Mouse (Mus musculus): Measurements from ENCODE around the gene Rcan1. TPM values are rescaled to one million over a fixed set of nuclear protein-coding genes. Genes with fewer than 3 reads are reported as not detected.

Rcan1 gene
- total RNA-seq, 1 experiment from 2014 or later, result 16.6 TPM

GRCm38 (mm10) chr16:92472898-92473297, 2.2 kb upstream of the Rcan1 start:
- DNase-seq, result no peak

DNA sequence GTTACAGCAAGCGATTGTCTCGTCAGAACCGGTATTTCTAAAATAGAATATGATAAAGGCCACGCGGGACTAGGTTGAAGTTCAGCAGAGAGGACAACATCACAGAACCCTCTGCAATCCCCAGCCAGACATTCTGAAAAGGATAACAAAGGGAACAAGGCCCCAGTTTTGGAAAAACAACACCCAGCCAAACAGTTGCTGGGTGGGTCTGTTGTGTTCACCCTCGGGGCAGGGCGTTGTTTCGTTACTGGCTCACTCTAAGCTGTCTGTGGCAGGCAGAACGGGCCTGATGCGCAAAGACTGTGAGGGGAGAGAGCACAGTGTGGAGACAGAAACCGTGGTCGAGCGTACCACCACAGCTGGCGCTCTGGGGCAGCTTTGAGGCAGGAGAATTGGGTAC, 2.2 kb downstream of the Rcan1 start:
- DNase-seq, result no peak

GRCm38 (mm10) chr16:92467041-92467440, 3.6 kb downstream of the Rcan1 start:
- DNase-seq, result no peak

DNA sequence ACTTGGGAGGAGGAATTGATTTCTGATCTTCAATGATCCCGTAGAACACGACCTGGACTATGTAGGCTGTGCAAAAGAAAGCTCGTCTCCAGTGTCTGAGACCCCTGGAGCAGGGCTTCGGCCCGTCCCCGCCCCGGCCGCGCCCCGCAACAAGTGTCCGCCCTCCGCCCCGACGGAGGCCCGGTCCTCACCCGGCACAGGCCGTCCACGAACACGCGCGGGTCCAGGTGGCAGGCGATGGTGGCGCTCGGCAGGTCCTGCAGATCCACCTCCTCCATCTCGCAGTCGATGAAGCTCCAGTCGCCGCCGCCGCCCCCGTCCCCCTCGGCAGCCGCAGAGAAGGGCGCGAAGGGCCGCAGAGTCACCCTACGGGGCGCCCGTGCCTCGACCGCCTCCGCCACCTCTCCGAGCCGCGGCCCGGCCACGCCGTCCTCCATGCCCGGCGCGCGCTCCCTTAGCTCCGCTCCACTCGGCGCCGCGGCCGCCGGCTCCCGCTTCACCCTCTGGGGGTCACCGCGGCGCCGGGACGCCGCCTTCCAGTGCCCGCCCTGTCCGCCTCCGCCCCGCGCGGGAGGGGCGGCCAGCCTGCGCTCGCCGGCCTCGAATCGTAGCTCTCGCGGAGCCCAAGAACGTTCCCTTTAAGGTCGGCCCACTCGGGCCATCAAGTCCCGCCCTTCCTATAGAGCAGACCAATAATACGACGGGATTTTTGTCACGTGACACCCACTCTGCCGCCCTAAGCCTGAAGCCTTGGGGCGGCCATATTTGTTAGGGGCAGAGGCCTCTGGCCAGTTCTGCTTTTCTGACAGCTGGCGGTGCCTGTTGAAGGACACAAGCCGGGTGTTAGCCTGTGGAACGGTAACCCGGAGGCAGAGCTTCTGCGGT, 4.8 kb downstream of the Rcan1 start:
- peak; percentile 97 for DNase-seq

GRCm38 (mm10) chr16:92465226-92465625, 5.4 kb downstream of the Rcan1 start:
- no peak for DNase-seq

GRCm38 (mm10) chr16:92464390-92464972, 6.2 kb downstream of the Rcan1 start:
- no peak for DNase-seq

DNA sequence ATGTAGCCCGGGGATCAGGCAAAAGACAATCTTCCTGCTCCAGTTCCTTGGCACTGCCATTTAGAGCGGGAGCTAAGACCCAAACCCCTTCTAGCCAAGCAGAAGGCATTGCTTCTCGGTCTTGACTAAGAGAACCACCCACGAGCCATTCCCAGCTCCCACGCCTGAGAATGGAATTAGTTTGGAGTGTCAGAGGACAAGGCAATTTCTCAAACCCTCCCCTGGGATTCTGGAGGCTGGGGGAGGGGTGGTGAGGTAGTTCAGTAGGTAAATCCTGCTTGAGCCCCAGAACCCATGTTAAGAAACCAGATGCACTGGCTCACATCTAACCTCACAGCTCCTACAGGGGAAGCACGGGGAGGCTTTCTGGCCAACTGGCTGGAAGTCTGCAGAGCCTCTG, 9.3 kb downstream of the Rcan1 start:
- no peak for DNase-seq

DNA sequence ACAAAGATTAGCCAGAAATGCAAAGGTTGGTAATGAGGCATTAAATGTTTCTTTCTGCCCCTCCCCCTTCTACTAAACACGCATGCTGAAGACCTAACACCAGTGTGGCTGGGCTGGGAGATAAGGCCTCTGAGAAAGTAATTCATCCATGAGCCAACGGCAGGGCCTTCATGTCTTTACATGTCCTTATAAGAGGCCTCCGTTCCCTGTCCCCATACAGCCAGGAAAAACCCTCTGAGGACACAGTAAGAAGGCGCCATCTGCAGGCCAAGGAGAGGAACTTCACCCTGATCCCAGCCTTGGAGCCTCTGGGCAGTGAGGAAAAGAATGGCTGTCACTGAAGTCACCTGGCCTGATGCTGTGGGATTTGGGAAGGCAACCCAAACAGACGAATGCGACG, 13.1 kb downstream of the Rcan1 start:
- DNase-seq, result peak; percentile 79

- DNase-seq, result no peak
These were observed 14.7 kb downstream of the Rcan1 start for GRCm38 (mm10) chr16:92455969-92456368.

- no peak for DNase-seq
These were observed 15.2 kb downstream of the Rcan1 start for GRCm38 (mm10) chr16:92455488-92455887.

GRCm38 (mm10) chr16:92454495-92454894, 16.2 kb downstream of the Rcan1 start:
- no peak for DNase-seq

DNA sequence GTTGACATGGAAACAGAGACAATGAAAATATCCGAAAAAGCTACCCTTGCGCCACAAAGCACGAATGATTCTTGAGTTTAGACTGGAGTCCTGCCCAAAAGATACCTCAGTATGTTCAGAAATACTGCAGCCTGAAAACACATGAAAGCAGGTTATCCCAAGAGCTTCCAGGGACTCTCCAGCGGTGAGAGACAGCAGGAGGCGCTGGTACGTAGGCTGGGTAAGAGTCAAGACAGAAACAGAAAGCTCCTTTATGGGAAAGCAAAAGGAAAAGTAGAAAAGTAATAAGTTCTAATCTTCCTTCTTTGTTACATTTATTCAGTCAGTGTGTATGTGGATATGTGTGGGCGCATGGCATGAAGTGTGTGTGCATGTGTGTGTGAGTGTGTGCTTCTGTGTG, 16.7 kb downstream of the Rcan1 start:
- no peak for DNase-seq

GRCm38 (mm10) chr16:92452609-92453008, 18.1 kb downstream of the Rcan1 start:
- DNase-seq, result no peak

GRCm38 (mm10) chr16:92451516-92452072, 19.1 kb downstream of the Rcan1 start:
- peak; percentile 14 for DNase-seq

GRCm38 (mm10) chr16:92450331-92450730, 20.3 kb downstream of the Rcan1 start:
- DNase-seq, result no peak

DNA sequence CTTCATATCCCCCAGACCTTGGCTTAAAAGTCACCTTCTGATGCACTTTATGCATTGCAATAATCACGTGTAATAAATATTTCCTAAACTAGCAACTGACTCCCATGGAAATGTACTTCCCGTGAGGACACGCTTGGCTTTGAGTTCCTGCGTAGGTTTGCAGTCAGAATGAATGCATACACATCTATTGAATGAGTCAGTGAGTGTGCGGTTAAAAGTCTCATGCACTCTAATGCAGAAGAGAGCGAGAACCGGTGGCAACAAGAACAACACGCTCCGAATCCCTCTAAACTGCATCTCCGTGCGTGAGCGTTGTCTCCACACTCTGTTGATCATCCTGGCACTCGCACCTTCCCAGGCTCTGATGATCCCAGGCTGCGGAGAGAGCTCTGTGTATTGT, 21.6 kb downstream of the Rcan1 start:
- DNase-seq, result no peak

- peak; percentile 55 for DNase-seq
These were observed 25.3 kb downstream of the Rcan1 start for GRCm38 (mm10) chr16:92445377-92445776.

GRCm38 (mm10) chr16:92443644-92444113, 27.0 kb downstream of the Rcan1 start:
- peak; percentile 73 for DNase-seq

DNA sequence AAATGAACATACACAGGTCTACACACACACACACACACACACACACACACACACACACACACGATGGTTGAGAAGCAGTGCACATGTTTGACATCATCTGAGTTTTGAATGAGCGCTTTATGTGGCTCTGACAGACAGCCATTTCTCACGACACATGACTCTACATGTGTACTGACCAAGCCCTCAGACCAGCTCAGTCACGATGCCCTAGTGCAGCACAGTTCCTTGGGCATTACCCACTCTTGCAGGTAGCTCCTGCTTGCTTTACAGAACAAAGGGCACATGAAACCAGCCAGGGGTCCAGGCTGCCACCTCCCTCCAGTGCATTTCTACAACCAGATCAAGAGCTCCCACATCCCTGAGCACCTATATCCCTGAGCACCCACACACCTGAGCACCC, 27.7 kb downstream of the Rcan1 start:
- DNase-seq, result no peak

DNA sequence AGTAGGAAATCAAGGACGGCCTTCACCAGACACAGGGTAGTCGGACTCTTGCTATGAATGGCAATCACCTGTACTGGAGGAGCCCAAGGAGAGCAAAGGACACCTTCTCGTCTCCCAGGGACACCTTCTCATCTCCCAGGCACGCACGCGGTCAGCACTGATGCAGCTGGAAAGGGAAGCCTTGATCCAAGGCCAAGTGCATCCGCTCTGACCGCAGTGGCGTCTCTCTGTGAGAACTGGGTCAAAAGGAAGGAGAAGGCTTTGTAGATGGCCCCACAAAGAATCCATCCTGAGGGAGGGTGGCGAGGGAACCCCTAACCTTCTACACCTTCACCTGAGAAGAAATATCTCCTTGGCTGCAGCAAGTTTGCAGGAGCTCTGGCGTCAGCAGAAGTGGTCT, 28.5 kb downstream of the Rcan1 start:
- DNase-seq, result peak; percentile 45

- DNase-seq, result no peak
These were observed 29.5 kb downstream of the Rcan1 start for GRCm38 (mm10) chr16:92441203-92441602.

DNA sequence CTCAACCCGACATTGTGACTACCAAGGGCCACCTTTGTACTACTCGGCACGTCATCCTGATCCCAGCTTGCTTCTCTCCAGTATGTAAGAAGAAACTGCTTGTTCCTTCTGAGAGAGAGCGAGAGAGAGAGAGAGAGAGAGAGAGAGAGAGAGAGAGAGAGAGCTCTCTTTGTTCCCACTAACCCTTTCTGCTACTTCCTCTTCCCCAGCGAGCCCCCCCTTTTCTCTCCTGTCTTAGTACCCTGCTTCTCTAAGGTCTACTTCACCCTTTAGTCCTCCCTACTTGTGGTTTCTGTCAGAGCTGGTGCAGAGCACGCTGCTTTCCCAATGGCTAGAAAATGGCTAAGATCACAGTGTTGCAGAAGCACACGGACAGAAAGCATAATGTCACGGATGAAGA, 30.4 kb downstream of the Rcan1 start:
- no peak for DNase-seq

- no peak for DNase-seq
These were observed 30.9 kb downstream of the Rcan1 start for GRCm38 (mm10) chr16:92439775-92440174.

Data from adrenal gland, postnatal 14 days (tissue).